Mouse (Mus musculus) kidney, postnatal 0 days (tissue): Measurements from ENCODE around the gene Unc13d. TPM values are rescaled to one million over a fixed set of nuclear protein-coding genes. Genes with fewer than 3 reads are reported as not detected.

Experiments used
- ATAC-seq: fragments of 200-750 bp; cut with Nextera tagmentation; replicated peaks from 2 replicates; pipeline ENCODE4 v1.8.0; 2017; ENCODE audit warnings: low read depth, moderate number of reproducible peaks, moderate TSS enrichment, moderate library complexity; ENCODE audit not compliant: low FRiP score
- DNase-seq: peaks from one replicate; pipeline ENCODE4 v3.0.0-alpha.2; 2016; ENCODE audit warnings: low spot score
- H3K27ac ChIP-seq: fragments of 300-500 bp; sonication (generic); 2 replicates; pipeline ENCODE4 v1.5.1; 2014; ENCODE audit warnings: mild to moderate bottlenecking
- H3K27me3 ChIP-seq: fragments of 300-500 bp; sonication (generic); 2 replicates; pipeline ENCODE4 v1.6.1; 2014; ENCODE audit warnings: low read length, mixed read lengths; ENCODE audit not compliant: insufficient read depth
- H3K36me3 ChIP-seq: fragments of 300-500 bp; sonication (generic); 2 replicates; pipeline ENCODE4 v1.6.1; 2014; ENCODE audit warnings: low read length, mixed read lengths; ENCODE audit not compliant: insufficient read depth
- H3K4me1 ChIP-seq: fragments of 300-500 bp; sonication (generic); replicated peaks from 2 replicates; pipeline ENCODE4 v1.6.1; 2014; ENCODE audit warnings: antibody characterized with exemption, low read length, mixed read lengths; ENCODE audit not compliant: insufficient read depth
- H3K4me2 ChIP-seq: fragments of 300-500 bp; sonication (generic); 2 replicates; pipeline ENCODE4 v1.6.1; 2014; ENCODE audit warnings: mild to moderate bottlenecking, low read length, moderate library complexity, mixed read lengths
- H3K4me3 ChIP-seq: fragments of 300-500 bp; sonication (generic); replicated peaks from 2 replicates; pipeline ENCODE4 v1.5.1; 2014; ENCODE audit warnings: low read depth, low read length
- H3K9ac ChIP-seq: fragments of 300-500 bp; sonication (generic); 2 replicates; pipeline ENCODE4 v1.6.1; 2014; ENCODE audit warnings: low read depth, low read length
- H3K9me3 ChIP-seq: fragments of 300-500 bp; sonication (generic); replicated peaks from 2 replicates; pipeline ENCODE4 v1.6.1; 2016; ENCODE audit warnings: low read length, inconsistent platforms, mixed read lengths
- CTCF ChIP-seq: IDR thresholded peaks from 2 replicates; pipeline ENCODE4 v1.5.1; 2016; ENCODE audit warnings: antibody characterized with exemption, low read depth, mild to moderate bottlenecking, moderate library complexity
- WGBS: fragments of 180-500 bp; shearing (Covaris S2); extraction: QIAGEN DNeasy Blood & Tissue Kit; methylation state at CpG from one replicate; pipeline ENCODE4 v1.1.7; 2014; 5-methylcytosine and 5-hydroxymethylcytosine counted together
- polyA plus RNA-seq: library from polyadenylated mRNA; unstranded; fragments of >200 nt; fragmentation: Nextera tagmentation; extraction: Ambion mirVana; gene quantifications from 2 replicates; pipeline ENCODE4 v1.2.1, GENCODE M21; 2015

Gene Unc13d
- polyA plus RNA-seq, 1 experiment from 2014 or later, result 0.54 TPM

DNA sequence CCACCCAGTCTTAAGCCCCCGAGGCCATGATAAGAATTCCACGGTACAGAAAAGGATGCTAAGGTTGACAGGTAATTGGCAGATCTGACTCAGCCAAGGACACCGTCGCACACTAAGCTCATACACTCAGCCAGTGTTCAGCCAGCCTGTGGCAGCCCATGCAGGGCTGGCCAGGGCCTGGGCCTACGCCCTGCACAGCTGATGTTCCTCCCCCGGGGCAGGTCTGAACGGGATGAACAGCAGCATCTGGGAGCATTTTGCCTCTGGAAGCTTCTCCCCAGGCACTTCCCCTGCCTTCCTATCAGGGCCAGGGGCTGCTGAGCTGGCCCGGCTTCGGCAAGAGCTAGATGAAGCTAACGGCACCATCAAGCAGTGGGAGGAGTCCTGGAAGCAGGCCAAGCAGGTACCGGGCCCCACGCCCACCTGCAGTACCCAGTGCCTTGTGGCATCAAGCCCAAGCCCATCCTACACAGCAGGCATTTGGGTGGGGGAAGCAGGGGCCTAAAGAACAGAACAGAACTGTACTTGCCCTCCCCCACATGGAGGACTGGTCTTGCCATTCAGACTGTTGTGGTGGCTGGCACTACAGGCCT is 19.6 kb downstream of the Unc13d start:
- DNase-seq (no peak), ATAC-seq (no peak)
- H3K9ac ChIP-seq, result no peak overlapping the region
- no peak overlapping the region for H3K4me2 ChIP-seq
- no peaks in the 10 kb centered on the region for H3K27me3 ChIP-seq
- no peaks in the 10 kb centered on the region for H3K4me1 ChIP-seq
- no peak for TF ChIP-seq CTCF
- H3K4me3 ChIP-seq, result no peak overlapping the region
- H3K27ac ChIP-seq, result no peak overlapping the region
- no peaks in the 10 kb centered on the region for H3K9me3 ChIP-seq
- H3K36me3 ChIP-seq, result peaks cover 78% of the 10 kb centered on the region
- 69% methylated on average over 12 of the region's 12 CpGs for WGBS

DNA sequence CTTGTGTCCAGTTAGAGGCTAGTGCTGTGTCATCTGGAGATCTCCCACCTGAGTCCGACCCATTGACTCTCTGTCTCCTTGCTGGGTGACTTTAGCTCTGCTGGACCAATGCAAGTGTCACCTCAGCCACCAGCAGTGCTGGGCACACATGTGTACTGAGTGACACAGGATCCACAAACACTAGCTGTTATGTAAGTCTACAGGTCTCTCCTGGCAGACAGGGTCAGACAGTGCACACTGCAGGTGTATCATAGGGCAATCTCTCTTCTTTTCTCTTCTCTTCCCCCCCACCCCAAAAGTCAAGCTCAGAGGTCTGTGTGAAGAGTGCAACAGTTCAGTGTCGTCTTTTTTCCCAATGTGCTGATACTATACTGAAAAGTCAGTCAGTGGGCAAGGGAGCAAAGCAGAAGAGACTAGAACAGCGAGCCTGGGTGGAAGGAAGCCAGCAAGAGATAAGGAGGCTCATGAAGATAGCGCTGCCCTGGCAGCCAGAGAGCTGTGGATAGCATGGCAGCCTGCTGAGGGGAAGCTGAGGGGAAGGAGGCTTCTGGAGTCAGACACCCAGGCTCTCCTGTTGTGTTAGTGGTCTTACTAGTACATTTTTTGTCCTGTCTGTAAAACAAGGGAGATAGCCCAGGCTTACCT is 20.4 kb downstream of the Unc13d start:
- no peak overlapping the region for H3K4me2 ChIP-seq
- no peak overlapping the region for H3K27ac ChIP-seq
- no peaks in the 10 kb centered on the region for H3K9me3 ChIP-seq
- ATAC-seq, result no peak
- WGBS, result 82% methylated on average over 4 of the region's 4 CpGs
- H3K4me3 ChIP-seq, result no peak overlapping the region
- DNase-seq, result no peak
- H3K9ac ChIP-seq, result no peak overlapping the region
- no peaks in the 10 kb centered on the region for H3K4me1 ChIP-seq
- peaks cover 85% of the 10 kb centered on the region for H3K36me3 ChIP-seq
- H3K27me3 ChIP-seq, result no peaks in the 10 kb centered on the region
- no peak for TF ChIP-seq CTCF

DNA sequence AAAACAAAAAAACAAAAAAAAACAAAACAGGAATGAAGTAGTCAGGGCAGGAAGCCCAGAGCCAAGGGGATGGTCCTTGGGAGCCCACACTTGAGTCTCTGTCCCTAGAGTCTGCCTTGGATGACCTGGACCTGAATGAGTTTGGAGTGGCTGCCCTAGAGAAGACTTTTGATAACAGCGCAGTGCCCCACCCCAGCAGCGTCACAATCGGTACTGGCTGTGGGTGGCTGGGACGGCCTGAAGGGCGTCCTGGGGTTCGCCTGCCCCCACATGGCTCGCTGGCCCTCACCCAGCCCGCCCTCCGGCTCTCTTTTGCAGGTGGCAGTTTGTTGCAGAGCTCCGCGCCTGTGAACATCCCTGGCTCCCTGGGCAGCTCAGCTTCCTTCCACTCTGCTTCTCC is 21.9 kb downstream of the Unc13d start:
- H3K36me3 ChIP-seq, result peaks cover 81% of the 10 kb centered on the region
- DNase-seq (no peak), ATAC-seq (no peak)
- no peak overlapping the region for H3K4me3 ChIP-seq
- H3K4me2 ChIP-seq, result no peak overlapping the region
- 93% methylated on average over 10 of the region's 11 CpGs for WGBS
- H3K27ac ChIP-seq, result no peak overlapping the region
- TF ChIP-seq CTCF, result no peak
- H3K27me3 ChIP-seq, result no peaks in the 10 kb centered on the region
- no peaks in the 10 kb centered on the region for H3K4me1 ChIP-seq
- H3K9me3 ChIP-seq, result no peaks in the 10 kb centered on the region
- H3K9ac ChIP-seq, result no peak overlapping the region

DNA sequence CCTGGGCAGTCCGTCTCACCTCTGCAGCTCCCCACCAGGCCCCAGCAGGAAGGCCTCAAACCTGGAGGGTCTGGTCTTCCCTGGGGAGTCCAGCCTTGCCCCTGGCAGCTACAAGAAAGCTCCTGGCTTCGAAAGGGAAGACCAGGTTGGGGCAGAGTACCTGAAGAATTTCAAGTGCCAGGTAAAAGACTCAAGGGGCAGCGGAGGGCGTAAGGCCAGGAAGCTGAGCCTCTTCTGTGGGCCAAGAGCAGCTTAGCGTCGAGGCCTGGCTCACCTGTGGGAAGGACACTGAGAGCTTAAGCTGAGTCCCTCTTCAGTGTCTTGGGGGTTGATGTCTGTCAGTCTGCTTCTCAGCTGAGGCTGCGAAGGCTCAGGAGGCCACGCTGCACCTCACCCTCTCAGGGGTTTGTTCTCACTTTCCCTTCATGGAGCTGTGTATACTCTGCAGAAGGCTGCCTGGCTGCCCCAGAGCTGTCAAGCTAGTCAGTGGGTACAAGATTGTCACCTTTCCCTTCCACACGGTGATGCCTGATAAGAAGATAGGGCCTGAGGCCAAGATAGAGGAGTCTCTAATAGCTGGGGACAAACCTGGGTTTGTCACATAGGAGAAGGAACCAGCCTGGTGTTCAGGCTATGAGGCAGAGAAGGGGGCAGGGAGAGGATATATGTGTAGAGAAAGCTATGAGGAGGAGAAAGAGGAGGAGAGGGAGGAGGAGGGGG is 24.1 kb downstream of the Unc13d start:
- no peak overlapping the region for H3K4me2 ChIP-seq
- peaks cover 88% of the 10 kb centered on the region for H3K36me3 ChIP-seq
- no peak overlapping the region for H3K9ac ChIP-seq
- H3K27ac ChIP-seq, result no peak overlapping the region
- H3K27me3 ChIP-seq, result no peaks in the 10 kb centered on the region
- no peaks in the 10 kb centered on the region for H3K9me3 ChIP-seq
- TF ChIP-seq CTCF, result no peak
- H3K4me1 ChIP-seq, result no peaks in the 10 kb centered on the region
- no peak for DNase-seq
- H3K4me3 ChIP-seq, result no peak overlapping the region
- no peak for ATAC-seq
- WGBS, result 93% methylated on average over 9 of the region's 9 CpGs

DNA sequence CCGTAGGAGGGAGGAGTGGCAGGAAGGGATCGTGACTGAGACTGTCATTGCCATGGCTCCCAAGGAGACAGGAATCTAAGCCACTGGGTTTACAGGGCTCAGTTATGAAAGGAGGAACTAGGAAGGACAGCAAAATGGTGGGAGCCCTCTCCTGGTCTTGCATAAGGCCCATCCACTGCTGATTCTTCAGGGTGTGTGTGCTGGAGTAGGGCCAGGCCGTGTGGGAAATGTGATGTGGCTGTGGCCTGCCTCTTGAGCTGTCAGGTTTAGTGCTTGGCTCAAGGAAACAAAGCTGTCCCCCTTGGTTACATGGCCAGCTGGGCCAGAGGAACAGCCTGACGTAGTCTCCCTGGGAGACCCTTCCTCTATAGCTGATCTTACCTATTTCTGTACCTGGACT is 27.6 kb downstream of the Unc13d start:
- ATAC-seq (no peak), DNase-seq (no peak)
- Histone ChIP-seq H3K4me1 (no peaks in the 10 kb centered on the region), H3K4me2 (no peak overlapping the region), H3K27me3 (no peaks in the 10 kb centered on the region), H3K27ac (no peak overlapping the region), H3K9me3 (no peaks in the 10 kb centered on the region), H3K4me3 (no peak overlapping the region), H3K9ac (no peak overlapping the region), H3K36me3 (peaks cover 74% of the 10 kb centered on the region)
- no peak for TF ChIP-seq CTCF
- WGBS, result 82% methylated on average over 4 of the region's 4 CpGs

DNA sequence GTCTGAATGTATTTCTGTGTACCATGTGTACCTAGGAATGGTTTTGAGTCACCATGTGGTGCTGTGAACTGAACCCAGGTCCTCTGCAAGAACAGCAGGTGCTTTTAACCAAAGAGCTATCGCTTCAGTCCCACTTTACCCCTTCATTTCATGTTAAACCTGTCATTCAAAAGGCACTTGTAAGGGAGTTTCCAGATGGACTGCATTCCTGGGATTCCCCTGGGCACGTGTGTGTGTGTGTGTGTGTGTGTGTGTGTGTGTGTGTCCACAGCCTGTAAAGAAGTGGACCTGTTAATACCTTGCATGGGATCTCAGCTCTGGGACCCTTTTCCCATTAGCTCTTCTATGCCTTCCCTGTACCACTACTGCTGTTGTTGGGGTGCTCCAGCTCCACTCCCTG is 28.2 kb downstream of the Unc13d start:
- Histone ChIP-seq H3K4me3 (no peak overlapping the region), H3K27me3 (no peaks in the 10 kb centered on the region), H3K27ac (no peak overlapping the region), H3K4me1 (no peaks in the 10 kb centered on the region), H3K9me3 (no peaks in the 10 kb centered on the region), H3K36me3 (peaks cover 69% of the 10 kb centered on the region), H3K4me2 (no peak overlapping the region), H3K9ac (no peak overlapping the region)
- 82% methylated on average over 2 of the region's 2 CpGs for WGBS
- DNase-seq (no peak), ATAC-seq (no peak)
- TF ChIP-seq CTCF, result no peak
